Mouse (Mus musculus): Measurements from ENCODE around the gene Gipc1.

Gene Gipc1

DNA sequence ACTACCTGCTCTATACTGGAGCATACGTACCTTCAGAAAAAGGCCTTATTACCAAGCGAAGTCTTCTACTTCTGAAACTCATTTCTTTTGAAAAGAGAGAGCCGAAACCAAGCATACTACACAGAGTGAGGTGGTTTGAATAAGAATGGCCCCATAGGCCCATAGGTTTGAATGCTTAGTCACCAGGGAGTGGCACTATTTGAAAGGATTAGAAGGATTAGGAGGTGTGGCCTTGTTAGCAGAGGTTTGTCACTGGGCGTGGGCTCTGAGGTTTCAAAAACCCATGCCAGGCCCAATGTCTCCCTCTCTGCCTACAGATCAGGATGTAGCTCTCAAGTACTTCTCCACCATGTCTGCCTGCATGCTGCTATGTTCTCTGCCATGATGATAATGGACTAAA lies 4.4 kb upstream of the Gipc1 start:
- DNase-seq (ENCODE audit: low read depth), result no peak

DNA sequence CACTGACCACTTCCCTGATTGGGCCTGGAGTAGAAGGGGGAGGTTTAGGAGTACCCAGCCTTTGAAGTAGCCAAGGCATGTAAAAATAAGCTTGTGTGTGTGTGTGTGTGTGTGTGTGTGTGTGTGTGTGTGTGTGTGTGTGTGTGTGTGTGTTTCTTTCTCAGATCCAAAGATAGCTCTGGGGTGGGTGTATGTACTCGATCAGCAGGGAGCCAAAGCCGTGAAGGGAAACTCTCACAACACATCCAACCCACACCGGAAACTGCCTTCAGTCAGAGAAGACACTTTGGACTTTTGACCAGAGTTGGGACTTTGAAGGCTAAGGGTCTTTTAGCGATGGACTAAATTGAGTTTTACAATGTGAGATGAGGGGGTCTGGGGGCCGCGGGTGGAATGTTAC lies 2.8 kb upstream of the Gipc1 start:
- no peak for DNase-seq (ENCODE audit: low read depth)

DNA sequence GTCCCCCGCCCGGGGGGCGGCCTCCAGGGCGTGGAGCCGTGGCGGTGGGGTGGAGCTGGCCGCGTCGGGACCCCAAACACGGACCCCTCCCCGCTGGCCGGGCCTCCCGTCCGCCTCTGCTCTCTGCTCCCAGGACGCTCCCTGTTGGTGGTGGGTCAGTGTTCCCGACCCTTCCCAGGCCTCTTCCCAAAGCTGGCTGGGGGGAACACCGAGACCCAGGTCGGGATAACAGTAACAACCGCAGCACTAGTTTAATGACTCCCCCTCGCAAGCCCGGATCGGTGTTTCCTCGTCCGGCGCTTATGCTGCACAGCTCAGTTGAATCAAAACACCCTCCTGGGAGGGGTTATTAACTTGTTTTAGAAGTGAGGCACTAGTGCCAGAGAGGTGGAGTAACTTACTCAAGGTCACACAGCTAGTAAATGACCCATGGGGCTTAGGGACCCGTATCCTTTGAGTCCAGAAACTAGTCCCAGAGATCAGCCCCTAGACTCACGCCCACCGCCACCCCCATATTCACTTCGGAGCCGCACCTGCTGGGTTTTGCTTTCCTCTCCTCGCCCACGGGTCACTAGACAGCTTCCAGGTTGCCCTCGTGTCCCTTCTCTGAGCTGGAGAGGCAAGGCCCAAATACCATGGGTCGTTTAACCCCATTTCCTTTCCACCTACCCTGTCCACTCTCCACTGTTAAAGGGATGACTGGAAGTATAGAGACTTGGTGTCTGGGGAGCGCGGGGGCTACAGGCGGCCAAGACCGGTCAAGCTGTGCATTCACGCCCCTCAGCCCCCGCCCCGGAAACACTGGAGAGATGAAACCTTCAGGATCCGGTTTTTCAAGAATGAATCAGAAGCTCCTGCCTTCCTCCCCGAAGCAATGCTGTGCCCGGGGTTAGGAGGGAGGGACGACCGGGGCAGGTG lies 526 bp downstream of the Gipc1 start:
- peak; percentile 54 for DNase-seq (ENCODE audit: low read depth)

DNA sequence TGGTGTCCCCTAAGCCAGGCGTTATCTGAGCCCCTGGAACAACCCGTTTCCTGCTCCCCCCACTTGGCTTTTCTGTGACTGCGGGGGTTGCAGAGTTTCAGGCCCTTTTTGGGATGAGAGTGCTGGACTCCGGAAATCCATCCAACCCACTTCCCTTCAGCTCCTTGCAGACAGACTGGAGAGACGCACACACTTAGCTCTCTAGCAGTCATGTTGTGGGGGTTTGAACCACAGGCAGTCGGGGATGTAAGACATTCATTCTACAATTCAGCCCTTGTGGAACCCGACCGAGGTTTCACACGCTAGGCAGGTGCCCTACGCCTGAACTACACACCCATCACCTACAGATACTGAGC lies 1.2 kb downstream of the Gipc1 start:
- no peak for DNase-seq (ENCODE audit: low read depth)

DNA sequence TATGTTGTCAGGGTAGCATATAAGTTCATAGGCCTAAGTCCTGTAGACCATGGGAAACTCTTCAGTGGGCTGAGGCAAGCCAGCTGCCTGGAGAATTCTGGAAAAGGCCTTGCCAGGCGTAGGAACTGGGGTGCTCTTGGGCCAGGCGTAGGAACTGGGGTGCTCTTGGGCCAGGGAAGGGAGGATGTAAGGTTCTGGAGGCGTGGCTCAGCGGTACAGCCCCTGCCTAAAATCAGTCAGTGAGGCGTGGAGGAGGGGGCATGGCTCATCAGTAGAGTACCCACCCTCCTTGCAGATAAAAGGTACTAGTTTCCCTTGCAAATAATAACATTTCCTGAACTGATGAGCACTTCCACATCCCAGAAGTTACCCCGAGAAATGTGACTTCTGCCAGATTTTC lies 2.2 kb downstream of the Gipc1 start:
- DNase-seq (ENCODE audit: low read depth), result no peak

DNA sequence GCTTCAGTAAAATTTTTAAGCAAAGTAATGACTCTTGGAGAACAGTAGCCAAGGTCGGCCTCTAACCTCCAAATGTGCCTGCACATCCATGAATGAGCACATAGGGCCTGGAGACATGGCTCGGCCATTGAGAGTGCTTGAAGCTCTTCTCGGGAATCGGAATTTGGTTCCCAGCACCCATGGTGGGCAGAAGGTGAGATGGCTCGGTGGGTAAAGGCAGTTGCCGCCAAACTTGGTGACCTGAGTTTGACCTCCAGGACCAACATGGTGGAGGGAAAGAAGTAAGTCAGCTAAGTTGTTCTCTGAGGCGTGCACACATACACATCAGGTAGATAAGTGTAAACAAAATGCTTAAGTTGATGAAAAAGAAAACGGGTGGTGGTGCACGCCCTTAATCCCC lies 3.6 kb downstream of the Gipc1 start:
- DNase-seq (ENCODE audit: low read depth), result no peak

DNA sequence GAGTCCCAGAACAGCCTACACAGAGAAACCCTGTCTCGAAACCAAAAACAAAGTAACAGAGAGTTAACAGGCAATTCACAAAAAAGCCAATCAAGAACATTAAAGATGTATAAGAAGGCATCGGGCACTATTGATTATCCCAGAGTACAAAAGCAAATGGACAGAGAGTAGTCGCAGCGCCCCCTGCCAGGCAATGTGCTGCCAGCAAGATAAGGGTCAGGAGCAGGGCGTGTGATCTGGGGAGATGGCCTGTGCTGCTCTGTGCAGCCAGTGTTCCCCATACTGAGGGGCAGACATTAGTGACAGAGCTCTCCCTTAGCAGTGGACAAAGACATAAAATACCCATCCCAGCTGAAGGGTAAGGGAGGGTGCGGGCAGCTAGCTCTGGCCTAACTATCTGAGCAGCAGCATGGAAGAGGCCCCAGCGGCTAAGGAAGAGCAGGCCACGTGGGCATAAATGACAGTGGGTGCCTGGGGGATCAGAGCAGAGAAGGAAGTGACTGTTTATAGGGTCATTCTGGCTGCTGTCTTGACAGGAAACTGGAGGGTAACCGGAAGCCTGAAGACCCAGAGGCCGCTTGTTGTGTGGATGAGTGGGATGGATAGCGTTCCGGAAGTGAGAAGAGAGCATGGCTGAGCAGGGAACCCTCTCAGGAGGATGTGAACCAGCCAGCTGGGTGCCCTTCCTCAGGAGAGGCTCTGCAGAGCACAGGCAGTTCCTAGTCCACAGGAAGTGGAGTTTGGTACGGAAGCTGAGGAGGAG lies 4.2 kb downstream of the Gipc1 start:
- no peak for DNase-seq (ENCODE audit: low read depth)

DNA sequence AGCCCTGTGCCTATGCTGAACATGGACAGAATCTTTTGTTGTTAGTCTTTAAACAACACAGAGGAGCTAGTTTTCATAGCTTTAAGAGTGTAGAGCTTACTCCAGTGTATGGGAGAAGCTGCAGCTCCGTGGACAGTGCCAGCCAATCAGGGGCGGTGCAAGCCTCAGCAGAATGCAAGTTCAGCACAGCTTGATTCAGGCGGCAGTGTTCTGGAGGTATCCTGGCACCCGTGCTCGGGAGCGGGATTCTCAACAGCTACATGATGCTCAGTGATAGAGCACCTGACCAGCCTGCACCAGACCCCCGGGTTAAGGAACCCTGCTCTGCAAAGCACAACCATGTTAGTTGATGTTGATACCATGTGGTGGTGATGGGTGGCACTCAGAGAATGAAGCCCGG lies 8.1 kb downstream of the Gipc1 start:
- DNase-seq (ENCODE audit: low read depth), result no peak

DNA sequence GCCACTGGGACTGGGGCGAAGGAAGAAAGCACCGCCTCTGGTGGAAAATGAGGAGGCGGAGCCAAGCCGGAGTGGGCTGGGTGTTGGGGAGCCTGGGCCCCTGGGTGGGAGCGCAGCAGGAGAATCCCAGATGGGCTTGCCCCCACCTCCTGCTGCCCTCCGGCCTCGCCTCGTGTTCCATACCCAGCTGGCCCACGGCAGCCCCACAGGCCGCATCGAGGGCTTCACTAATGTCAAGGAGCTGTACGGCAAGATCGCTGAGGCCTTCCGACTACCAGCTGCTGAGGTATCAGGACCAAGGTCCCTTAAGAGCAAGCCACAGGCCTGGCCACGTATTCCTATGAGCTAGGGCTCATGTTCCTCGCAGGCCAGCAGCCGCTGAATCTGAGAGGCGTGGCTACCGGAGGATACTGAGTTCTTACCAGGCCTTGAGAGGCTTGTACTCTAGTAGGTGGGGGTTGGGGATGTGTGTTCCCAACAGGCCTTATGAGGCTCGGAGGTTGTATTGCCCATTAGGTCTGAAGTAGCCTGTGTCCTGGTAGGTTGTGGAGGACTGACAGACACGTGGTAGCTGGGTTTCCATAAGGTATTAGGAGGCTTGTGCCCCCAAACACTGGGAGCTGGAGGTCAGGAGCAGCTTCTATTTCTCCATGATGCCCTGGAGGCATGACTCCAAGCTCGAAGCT lies 8.7 kb downstream of the Gipc1 start:
- no peak for DNase-seq (ENCODE audit: low read depth)

DNA sequence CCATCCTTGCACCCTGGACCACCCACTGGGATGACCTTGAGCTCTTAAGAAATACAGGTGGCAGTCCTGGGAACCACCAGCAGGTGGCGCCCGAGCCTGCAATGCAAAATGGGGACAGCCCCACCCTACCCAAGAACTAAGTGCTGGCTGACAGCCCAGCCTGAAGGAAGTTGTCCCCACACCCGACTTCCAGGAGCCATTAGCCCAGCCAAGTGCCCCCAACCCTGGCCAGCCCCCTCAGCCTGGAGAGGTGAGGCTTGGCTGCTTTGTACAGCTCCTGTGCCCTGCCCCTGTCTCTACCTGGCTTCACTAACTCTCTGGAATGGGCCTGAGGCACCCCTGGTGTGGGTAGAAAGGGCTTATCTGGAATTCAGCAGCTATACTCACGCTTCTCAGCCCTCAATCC lies 9.9 kb downstream of the Gipc1 start:
- DNase-seq (ENCODE audit: low read depth), result peak; percentile 91

DNA sequence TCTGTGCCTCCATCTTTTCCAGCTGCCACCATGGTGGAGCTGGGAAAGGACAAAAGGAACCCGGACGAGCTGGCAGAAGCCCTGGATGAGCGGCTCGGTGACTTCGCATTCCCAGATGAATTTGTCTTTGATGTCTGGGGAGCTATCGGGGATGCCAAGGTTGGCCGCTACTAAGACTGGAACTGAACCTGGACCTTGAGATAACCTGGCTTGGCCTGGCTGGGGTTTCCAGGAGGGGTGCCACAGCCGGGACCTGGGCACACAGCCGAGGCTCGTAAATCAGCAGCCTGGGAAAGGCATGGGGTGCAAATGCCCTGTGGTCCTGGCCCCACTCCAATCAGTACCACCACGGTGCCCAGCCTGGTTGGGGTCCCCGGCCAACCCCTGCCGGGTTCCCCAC lies 11.6 kb downstream of the Gipc1 start:
- no peak for DNase-seq (ENCODE audit: low read depth)

DNA sequence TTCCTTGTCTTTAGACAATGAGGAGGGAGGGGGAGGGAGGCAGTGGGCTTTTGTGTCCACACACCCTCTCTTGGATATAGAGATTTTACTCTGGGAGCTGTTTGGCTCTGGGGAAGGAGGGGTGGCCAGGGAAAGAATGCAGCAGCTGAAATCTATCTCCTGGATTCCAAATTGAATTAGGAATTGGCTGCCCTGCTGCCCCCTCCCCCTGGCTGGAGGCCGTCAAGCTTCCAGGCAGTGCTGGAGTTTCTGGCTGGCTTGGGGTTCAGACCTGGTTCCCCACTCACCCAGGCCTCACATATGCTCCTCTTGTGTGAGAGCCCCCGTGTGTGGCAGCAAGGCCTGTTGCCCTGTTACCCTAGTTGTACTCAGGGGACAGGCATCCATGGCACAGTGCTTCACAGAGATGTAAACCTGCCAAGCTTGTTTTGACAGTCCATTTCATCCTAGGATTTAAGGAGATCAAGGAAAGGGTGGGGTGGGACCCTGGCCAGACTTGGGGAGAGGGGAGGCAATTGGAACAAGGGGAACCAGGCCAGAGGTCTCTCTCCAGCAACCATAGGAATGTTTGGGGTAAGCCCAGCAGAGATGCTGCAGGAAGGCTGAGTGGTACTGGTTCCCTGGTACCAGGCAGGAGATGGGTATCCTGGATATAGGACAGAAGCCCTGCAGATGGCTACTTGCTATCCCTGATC lies 12.6 kb downstream of the Gipc1 start:
- peak; percentile 51 for DNase-seq (ENCODE audit: low read depth)

DNA sequence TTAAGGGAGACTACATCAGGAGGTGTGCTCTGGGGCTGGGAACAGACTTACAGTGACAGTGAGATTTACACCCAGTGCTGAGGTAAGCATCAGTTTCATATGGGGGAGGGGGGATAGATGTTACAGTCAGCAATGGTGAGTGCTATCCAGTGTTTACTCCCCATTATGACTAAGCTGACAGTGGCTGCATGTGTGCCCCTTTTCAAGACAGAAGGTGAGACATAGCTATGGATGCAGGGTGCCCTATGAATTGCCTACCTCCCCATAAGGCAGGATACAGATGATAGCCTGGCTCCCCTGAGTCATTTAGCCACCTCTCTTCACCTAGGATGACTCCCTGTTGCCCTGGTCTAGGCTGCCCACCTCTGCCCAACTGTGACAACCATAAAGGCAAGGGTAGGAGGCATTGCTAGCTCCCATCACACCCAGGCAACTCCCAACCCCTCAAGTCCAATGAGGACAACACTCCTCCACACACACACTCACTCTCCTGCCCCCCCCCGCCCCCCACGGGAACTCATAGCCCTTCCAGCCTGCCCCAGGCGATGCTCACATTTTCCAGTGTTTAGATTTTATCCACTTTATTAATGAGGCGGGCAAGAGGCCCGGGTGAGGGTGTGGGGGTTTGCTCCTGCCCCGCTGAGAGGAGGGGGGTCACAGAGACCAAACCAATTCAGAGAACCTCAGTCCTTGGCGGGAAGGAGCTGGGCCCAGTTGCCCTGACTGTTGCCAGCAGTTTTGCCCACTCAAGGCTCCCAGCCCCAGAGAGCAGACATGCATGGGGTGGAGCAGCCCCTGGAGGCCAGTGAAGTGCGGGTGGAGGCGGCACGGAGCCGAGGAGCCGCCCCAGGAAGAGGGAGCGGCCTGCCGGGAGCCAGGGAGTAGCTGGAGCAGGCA lies 13.7 kb downstream of the Gipc1 start, which contains the start of gene Ptger1:
TSS of gene Ptger1 (plus strand) at position 710 of the 897 bp plus-strand sequence.
- DNase-seq (ENCODE audit: low read depth), result peak; percentile 88

DNA sequence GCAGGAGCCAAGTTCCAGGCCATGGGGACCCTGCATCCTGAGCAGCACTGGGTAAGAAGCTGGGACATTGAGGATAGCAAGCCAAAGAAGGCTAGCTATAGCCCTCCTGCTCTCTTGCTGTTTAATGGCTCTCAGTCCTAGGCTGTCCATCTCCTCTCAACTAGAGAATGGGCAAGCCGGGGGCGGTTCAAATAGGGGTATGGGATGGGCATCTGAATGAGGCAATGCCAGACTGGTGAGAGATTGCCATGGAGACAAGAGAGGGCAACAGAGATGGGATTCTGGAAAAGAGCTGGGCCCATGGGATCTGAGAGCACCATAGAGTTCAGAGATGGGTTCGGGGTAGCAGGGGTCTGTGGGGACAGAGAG lies 14.4 kb downstream of the Gipc1 start:
- DNase-seq (ENCODE audit: low read depth), result no peak

DNA sequence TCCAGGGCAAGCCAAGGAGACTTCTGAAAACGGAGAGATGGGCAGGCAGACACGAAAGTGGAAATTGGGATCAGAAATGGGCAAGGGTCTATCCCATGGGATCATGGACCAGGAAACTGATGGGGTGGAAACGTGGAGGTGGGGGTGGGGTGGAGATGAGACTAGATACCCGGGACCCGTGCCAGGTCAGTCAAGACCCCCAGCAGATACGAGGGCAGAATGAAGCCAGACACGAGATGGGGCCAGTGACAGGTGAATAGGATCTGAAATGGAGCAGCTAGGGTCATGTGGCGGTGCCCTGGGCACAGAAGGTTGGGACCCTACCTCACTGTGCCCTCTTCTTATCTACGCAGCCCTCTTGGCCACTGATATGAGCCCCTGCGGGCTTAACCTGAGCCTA lies 15.0 kb downstream of the Gipc1 start:
- DNase-seq (ENCODE audit: low read depth), result no peak

DNA sequence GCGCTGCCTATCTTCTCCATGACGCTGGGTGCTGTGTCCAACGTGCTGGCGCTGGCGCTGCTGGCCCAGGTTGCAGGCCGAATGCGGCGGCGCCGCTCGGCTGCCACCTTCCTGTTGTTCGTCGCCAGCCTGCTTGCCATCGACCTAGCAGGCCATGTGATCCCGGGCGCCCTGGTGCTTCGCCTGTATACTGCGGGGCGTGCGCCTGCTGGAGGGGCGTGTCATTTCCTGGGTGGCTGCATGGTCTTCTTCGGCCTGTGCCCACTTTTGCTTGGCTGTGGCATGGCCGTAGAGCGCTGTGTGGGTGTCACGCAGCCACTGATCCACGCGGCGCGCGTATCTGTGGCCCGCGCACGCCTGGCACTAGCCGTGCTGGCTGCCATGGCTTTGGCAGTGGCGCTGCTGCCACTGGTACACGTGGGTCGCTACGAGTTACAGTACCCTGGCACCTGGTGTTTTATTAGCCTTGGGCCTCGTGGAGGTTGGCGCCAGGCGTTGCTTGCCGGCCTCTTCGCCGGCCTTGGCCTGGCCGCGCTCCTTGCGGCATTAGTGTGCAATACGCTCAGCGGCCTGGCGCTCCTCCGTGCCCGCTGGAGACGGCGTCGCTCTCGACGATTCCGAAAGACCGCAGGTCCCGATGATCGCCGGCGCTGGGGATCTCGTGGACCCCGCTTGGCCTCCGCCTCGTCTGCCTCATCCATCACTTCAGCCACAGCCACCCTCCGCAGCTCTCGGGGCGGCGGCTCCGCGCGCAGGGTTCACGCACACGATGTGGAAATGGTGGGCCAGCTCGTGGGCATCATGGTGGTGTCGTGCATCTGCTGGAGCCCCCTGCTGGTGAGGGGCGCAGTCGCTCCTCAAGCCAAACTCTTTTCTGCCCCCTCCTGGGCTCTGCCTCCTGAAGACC lies 15.8 kb downstream of the Gipc1 start:
- DNase-seq (ENCODE audit: low read depth), result peak; percentile 21

DNA sequence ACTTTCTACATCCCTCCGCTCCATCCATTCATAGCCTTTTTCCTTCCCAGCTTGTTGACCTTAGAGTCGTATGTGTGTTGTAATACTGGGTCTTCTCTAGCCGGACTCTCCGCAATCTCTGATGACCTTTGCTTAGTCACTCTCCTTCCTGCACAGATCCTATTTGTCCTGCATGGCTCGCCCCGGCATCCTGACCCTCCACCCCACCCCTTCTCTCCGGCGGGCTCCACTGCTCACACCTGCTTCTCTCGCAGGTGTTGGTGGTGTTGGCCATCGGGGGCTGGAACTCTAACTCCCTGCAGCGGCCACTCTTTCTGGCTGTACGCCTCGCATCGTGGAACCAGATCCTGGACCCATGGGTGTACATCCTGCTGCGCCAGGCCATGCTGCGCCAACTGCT lies 16.5 kb downstream of the Gipc1 start:
- DNase-seq (ENCODE audit: low read depth), result no peak

DNA sequence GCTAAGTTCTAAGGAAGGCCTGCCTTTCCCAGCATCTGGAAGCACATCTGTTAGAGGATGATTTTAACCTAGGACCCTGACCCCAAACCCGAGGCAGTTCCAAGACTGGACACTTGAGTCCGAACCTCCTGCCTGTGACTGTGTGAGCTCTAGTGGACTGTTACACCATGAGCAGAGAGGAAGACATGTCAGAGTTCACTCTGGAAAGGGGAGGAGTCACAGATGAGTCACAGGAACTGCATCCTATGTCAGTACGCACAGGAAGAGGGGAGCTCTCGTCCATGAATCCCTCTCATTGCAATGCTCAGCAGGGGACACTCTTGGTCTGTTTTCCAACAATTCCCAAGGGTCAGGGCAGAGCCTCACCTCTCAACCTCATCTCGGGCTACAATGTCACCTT lies 20.5 kb downstream of the Gipc1 start:
- peak; percentile 17 for DNase-seq (ENCODE audit: low read depth)

DNA sequence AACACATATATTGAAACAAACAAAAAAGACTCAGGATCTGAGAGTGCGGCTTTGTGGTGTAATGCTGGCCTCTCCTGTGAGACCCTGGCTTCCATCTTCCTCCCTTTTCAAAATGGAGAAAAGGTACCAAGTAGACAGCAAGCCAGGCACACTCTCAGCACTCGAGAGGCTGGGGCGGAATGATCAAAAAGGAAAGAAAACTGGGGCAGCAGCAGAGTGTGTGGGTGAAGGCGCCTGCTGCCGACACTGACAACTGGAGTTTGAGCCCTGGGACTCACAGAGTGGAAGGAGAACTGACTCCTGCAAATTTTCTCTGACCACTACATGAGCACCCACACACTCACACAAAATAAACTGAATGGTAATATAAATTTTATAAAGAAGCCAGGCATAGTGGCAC lies 22.0 kb downstream of the Gipc1 start:
- no peak for DNase-seq (ENCODE audit: low read depth)

DNA sequence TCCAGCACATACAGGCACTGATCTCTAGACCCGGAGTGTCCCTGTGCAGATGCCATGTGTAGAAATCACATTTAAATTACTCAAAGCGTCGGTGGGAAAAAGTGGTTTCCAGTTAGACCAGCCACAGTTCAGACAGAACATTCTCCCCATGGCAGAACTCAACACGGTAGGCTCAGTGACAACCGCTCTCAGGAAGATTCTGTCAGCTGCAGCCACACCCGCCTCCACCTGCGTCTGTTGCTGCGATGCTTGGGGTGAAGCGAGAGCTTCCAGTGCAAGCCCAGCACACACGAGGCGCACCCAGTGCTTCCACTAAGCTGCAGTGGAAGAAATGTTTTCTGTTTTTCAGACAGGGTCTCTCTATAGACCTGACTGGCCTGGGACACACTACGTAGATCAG lies 27.4 kb downstream of the Gipc1 start:
- no peak for DNase-seq (ENCODE audit: low read depth)
